Mouse (Mus musculus): ENCODE measurements around the gene Cd247.

GRCm38 (mm10) chr1:165816391-165816790 lies 27.9 kb downstream of the Cd247 start:
- no peak for TF ChIP-seq CTCF (IDR thresholded peaks at IDR 0.05; ENCODE audit: borderline replicate concordance, insufficient read depth, low read depth, low read length)
- no peak for TF ChIP-seq POLR2A (IDR thresholded peaks at IDR 0.05; ENCODE audit: borderline replicate concordance, insufficient read depth, low read length)

All from cerebellum, adult 2 months (tissue).